Mouse (Mus musculus) limb, embryonic 14.5 days (tissue): Measurements from ENCODE around the gene Bend3. TPM values are rescaled to one million over a fixed set of nuclear protein-coding genes. Genes with fewer than 3 reads are reported as not detected.

Experiments used
- ATAC-seq: fragments of 200-750 bp; cut with Nextera tagmentation; 2 replicates; pipeline ENCODE4 v1.8.0; 2017; ENCODE audit warnings: low read depth, moderate number of reproducible peaks, moderate TSS enrichment; ENCODE audit not compliant: low FRiP score
- DNase-seq: peaks from one replicate; pipeline ENCODE4 v3.0.0-alpha.2; 2015; ENCODE audit warnings: low spot score
- H3K27ac ChIP-seq: fragments of 300-500 bp; sonication (generic); replicated peaks from 2 replicates; pipeline ENCODE4 v1.5.1; 2014; ENCODE audit warnings: low read depth, mild to moderate bottlenecking, low read length, moderate library complexity, mixed read lengths
- H3K27me3 ChIP-seq: fragments of 300-500 bp; sonication (generic); 2 replicates; pipeline ENCODE4 v1.6.1; 2014; ENCODE audit warnings: low read length, mixed read lengths; ENCODE audit not compliant: control insufficient read depth, insufficient read depth
- H3K36me3 ChIP-seq: fragments of 300-500 bp; sonication (generic); 2 replicates; pipeline ENCODE4 v1.6.1; 2014; ENCODE audit warnings: mild to moderate bottlenecking, low read length, moderate library complexity, mixed read lengths; ENCODE audit not compliant: control insufficient read depth, insufficient read depth
- H3K4me1 ChIP-seq: fragments of 300-500 bp; sonication (generic); 2 replicates; pipeline ENCODE4 v1.6.1; 2014; ENCODE audit warnings: antibody characterized with exemption, low read length, mixed read lengths; ENCODE audit not compliant: control insufficient read depth, insufficient read depth
- H3K4me2 ChIP-seq: fragments of 300-500 bp; sonication (generic); replicated peaks from 2 replicates; pipeline ENCODE4 v1.6.1; 2014; ENCODE audit warnings: low read depth, mild to moderate bottlenecking, low read length, moderate library complexity; ENCODE audit not compliant: severe bottlenecking
- H3K4me3 ChIP-seq: fragments of 300-500 bp; sonication (generic); replicated peaks from 2 replicates; pipeline ENCODE4 v1.5.1; 2014; ENCODE audit warnings: low read length
- H3K9ac ChIP-seq: fragments of 300-500 bp; sonication (generic); 2 replicates; pipeline ENCODE4 v1.6.1; 2014; ENCODE audit warnings: mild to moderate bottlenecking, low read depth, low read length, moderate library complexity; ENCODE audit not compliant: severe bottlenecking
- H3K9me3 ChIP-seq: fragments of 300-500 bp; sonication (generic); 2 replicates; pipeline ENCODE4 v1.6.1; 2016; ENCODE audit warnings: low read length; ENCODE audit not compliant: control insufficient read depth
- POLR2A ChIP-seq: fragments of 200-500 bp; IDR thresholded peaks from 2 replicates; pipeline ENCODE4 v1.8.0; 2012; ENCODE audit warnings: inconsistent platforms, mild to moderate bottlenecking, moderate library complexity, borderline replicate concordance; ENCODE audit not compliant: insufficient read depth, insufficient read length; ENCODE audit errors: extremely low read depth
- WGBS: fragments of 180-500 bp; shearing (Covaris S2); extraction: QIAGEN DNeasy Blood & Tissue Kit; methylation state at CpG from one replicate; pipeline ENCODE4 v1.1.7; 2014; 5-methylcytosine and 5-hydroxymethylcytosine counted together
- polyA plus RNA-seq, 2 experiments: library from polyadenylated mRNA; depleted of rRNA in 1 of 2; stranded (reverse) in 1 of 2; unstranded in 1 of 2; fragments of >200 nt; fragmentation: Nextera tagmentation in 1 of 2; extraction: Ambion mirVana in 1 of 2; gene quantifications; 2 replicates each; pipeline versions ENCODE4 v1.2.1 to v1.2.3; 2012 to 2014

Gene Bend3
- polyA plus RNA-seq, 2 experiments = 5.0 to 9.8 TPM

GRCm38 (mm10) chr10:43488258-43488657, 9.6 kb downstream of the Bend3 start:
- Histone ChIP-seq H3K4me1 (peaks cover 23% of the 10 kb centered on the region), H3K9me3 (no peaks in the 10 kb centered on the region), H3K36me3 (no peaks in the 10 kb centered on the region), H3K27me3 (no peaks in the 10 kb centered on the region), H3K27ac (no peak overlapping the region), H3K4me2 (no peak overlapping the region), H3K9ac (no peak overlapping the region), H3K4me3 (no peak overlapping the region)
- DNase-seq (no peak), ATAC-seq (no peak)
- no peak for TF ChIP-seq POLR2A
- WGBS = 64% methylated on average over 4 of the region's 4 CpGs

GRCm38 (mm10) chr10:43489139-43489538, 10.5 kb downstream of the Bend3 start:
- no peaks in the 10 kb centered on the region for H3K27me3 ChIP-seq
- H3K36me3 ChIP-seq = peaks cover 6% of the 10 kb centered on the region; the same call in 1 of the 2 replicates
- ATAC-seq (no peak), DNase-seq (no peak)
- H3K4me3 ChIP-seq = no peak overlapping the region
- no peak for TF ChIP-seq POLR2A
- 79% methylated on average over 7 of the region's 7 CpGs for WGBS
- H3K27ac ChIP-seq = no peak overlapping the region
- peaks cover 18% of the 10 kb centered on the region for H3K4me1 ChIP-seq
- H3K4me2 ChIP-seq = no peak overlapping the region
- no peaks in the 10 kb centered on the region for H3K9me3 ChIP-seq
- H3K9ac ChIP-seq = no peak overlapping the region

DNA sequence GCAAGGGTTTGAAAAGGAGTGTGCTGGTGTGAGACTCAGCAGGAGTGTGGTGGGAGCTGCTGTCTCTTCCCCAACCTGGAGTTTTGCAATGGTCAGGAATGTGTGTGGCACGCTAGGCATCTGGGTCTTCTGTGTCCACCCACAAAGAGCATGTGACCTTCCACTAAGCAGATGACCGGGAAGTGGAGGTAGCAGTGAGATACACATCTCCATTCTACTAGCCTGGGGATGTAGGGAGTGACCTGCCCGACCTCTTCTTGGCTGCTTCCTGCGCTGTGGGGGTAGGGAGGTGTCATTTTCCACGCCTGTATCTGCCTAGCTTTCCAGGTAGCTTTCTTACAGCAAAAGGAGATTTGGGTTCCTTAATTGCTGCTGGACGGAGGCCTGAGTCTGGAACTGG, 10.9 kb downstream of the Bend3 start:
- no peak for TF ChIP-seq POLR2A
- H3K9me3 ChIP-seq = no peaks in the 10 kb centered on the region
- peaks cover 9% of the 10 kb centered on the region; the same call in 1 of the 2 replicates for H3K36me3 ChIP-seq
- 20% methylated on average over 6 of the region's 6 CpGs for WGBS
- H3K4me2 ChIP-seq = no peak overlapping the region
- DNase-seq (no peak), ATAC-seq (no peak)
- no peaks in the 10 kb centered on the region for H3K27me3 ChIP-seq
- H3K4me3 ChIP-seq = no peak overlapping the region
- peaks cover 18% of the 10 kb centered on the region for H3K4me1 ChIP-seq
- H3K27ac ChIP-seq = no peak overlapping the region
- H3K9ac ChIP-seq = no peak overlapping the region

DNA sequence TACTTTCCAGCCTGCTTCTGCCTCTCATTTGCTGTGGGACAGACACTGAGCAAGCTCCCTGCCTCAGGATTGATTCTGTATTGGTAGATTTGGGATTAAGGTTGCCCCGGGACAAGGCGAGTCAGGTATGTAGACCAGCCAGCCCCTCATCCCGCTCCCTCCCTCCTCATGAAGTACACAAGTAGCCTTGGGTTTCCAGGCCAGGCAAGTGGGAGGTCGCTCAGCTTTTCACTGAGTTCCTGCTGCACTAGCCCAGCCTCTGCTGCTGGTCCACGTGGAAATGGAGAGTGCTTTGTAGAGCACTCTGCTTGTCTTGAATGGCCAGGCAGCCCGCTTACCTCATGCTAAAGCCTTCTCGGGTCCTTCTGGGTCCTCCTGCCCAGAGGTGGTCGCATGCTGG, 11.4 kb downstream of the Bend3 start:
- peaks cover 18% of the 10 kb centered on the region for H3K4me1 ChIP-seq
- no peak for TF ChIP-seq POLR2A
- no peak overlapping the region for H3K4me3 ChIP-seq
- no peak overlapping the region for H3K9ac ChIP-seq
- ATAC-seq (no peak), DNase-seq (no peak)
- WGBS = 69% methylated on average over 8 of the region's 8 CpGs
- no peak overlapping the region for H3K4me2 ChIP-seq
- H3K36me3 ChIP-seq = peaks cover 14% of the 10 kb centered on the region
- H3K27ac ChIP-seq = no peak overlapping the region
- no peaks in the 10 kb centered on the region for H3K27me3 ChIP-seq
- no peaks in the 10 kb centered on the region for H3K9me3 ChIP-seq

DNA sequence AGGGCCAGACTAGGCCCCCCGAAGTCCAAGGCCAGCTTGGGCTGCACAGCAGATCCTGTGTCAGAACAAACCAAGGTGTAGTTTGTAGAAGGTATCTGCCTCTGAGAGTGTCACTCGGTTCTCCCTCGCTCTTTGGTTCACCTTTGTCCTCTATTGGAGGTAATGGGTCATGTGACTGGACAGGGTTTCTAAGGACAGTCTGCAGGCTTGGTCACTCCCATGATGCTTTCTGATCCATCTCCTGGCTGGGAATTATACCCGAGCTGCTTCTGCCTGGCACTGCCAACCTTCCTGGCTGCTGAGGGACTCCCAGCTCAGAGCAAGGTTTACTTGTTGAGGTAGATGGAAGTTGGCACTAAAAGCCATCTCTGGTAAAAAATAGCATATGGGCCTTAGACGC, 12.2 kb downstream of the Bend3 start:
- H3K4me3 ChIP-seq = no peak overlapping the region

DNA sequence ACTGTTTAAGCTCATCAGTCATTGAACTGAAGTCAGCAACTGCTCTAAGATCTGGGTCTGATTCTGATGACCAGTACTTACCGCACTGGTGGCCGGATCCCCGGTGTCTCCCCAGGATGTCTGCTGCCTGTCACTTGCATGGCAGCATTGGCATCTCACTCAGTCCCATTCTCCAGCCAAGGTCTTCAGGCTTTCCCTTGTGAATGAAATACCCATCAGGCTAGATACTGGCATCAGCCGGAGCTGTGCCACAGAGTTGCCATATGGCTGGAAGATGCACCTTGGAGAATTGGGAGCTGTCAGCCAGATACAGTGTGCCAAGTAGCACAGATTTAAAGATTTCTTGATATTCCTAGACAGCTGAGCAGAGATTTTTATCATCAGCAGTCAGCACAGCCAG, 24.0 kb downstream of the Bend3 start:
- Histone ChIP-seq H3K4me3 (no peak overlapping the region), H3K36me3 (peaks cover 69% of the 10 kb centered on the region), H3K9me3 (no peaks in the 10 kb centered on the region), H3K27ac (no peak overlapping the region), H3K4me2 (no peak overlapping the region), H3K9ac (no peak overlapping the region), H3K27me3 (no peaks in the 10 kb centered on the region), H3K4me1 (no peaks in the 10 kb centered on the region)
- DNase-seq = no peak
- no peak for ATAC-seq
- 98% methylated on average over 4 of the region's 4 CpGs for WGBS
- TF ChIP-seq POLR2A = no peak

More for the DNA sequence above, 12.2 kb downstream of the Bend3 start:
- Histone ChIP-seq H3K9me3 (no peaks in the 10 kb centered on the region), H3K9ac (no peak overlapping the region), H3K27ac (no peak overlapping the region), H3K4me1 (peaks cover 18% of the 10 kb centered on the region), H3K27me3 (no peaks in the 10 kb centered on the region), H3K4me2 (no peak overlapping the region), H3K36me3 (peaks cover 22% of the 10 kb centered on the region)
- no peak for TF ChIP-seq POLR2A
- WGBS = 92% methylated on average over 5 of the region's 5 CpGs
- DNase-seq = no peak
- no peak for ATAC-seq
